Mouse (Mus musculus) E14TG2a.4 (cell line): Measurements from ENCODE around the gene Prtn3.

Experiments
- CTCF ChIP-seq: conservative IDR thresholded peaks from 2 replicates; pipeline ENCODE4 v1.5.1; 2014; ENCODE audit warnings: low read length
- POU5F1 ChIP-seq: IDR thresholded peaks from 2 replicates; pipeline ENCODE4 v1.6.1; 2014; ENCODE audit warnings: low read length, borderline replicate concordance

DNA sequence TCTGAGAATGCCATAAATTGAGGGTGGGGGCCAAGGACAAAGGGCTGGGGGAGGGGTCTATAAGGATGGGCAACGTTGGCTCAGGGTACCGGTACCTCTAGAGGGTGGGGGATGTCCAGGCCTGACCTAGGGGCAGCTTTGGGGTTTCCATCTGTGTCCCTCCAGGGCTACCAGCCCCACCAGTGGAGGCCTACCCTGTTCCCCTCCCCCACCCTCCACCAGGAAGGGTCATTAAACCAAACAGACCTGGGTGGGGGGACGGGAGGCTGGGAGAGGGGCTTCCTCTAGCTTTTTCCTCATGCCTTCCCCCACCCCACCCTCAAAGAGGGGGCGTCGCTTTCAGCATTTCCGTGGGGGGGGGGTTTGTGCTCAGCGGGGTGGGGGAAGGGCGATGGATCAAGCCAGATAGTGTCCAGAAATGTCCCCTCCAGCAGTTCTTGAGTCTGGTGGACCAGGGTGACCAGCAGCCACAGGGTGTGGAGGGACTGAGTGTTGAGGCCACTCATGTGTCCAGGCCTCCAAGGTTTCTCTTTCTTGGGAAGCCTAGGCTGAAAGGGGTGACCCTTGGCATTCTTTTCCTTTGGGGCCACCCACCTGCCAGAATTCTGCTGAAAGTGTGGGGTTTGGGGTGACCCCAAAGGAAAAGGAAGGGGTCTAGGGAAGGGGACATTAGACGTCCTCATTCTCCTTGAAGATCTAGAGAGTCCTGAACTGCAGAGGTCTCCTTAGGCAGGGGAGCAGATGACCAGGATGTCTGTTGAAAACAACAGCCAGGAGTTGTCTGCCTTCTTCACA, 54.8 kb downstream of the Prtn3 start:
- no peak for TF ChIP-seq CTCF
- TF ChIP-seq POU5F1: no peak
